Mouse (Mus musculus) heart, embryonic 12.5 days (tissue): ENCODE measurements around the gene Tmem45b. TPM values are rescaled to one million over a fixed set of nuclear protein-coding genes. Genes with fewer than 3 reads are reported as not detected.

ENCODE experiments used
- ATAC-seq: fragments of 200-750 bp; cut with Nextera tagmentation; 2 replicates; pipeline ENCODE4 v1.8.0; 2017; ENCODE audit warnings: moderate TSS enrichment, moderate library complexity; ENCODE audit not compliant: insufficient number of reproducible peaks, low FRiP score
- H3K27ac ChIP-seq: fragments of 300-500 bp; sonication (generic); 2 replicates; pipeline ENCODE4 v1.5.1; 2016; ENCODE audit warnings: mild to moderate bottlenecking, moderate library complexity; ENCODE audit not compliant: poor library complexity, severe bottlenecking
- H3K27me3 ChIP-seq: fragments of 300-500 bp; sonication (generic); replicated peaks from 2 replicates; pipeline ENCODE4 v1.6.1; 2016; ENCODE audit warnings: mild to moderate bottlenecking, moderate library complexity
- H3K36me3 ChIP-seq: fragments of 300-500 bp; sonication (generic); 2 replicates; pipeline ENCODE4 v1.6.1; 2016; ENCODE audit warnings: mild to moderate bottlenecking, moderate library complexity
- H3K4me1 ChIP-seq: fragments of 300-500 bp; sonication (generic); replicated peaks from 2 replicates; pipeline ENCODE4 v1.6.1; 2016; ENCODE audit warnings: mild to moderate bottlenecking
- H3K4me2 ChIP-seq: fragments of 300-500 bp; sonication (generic); 2 replicates; pipeline ENCODE4 v1.6.1; 2016; ENCODE audit warnings: mild to moderate bottlenecking, moderate library complexity
- H3K4me3 ChIP-seq: fragments of 300-500 bp; sonication (generic); 2 replicates; pipeline ENCODE4 v1.5.1; 2016; ENCODE audit warnings: mild to moderate bottlenecking
- H3K9ac ChIP-seq: fragments of 300-500 bp; sonication (generic); 2 replicates; pipeline ENCODE4 v1.6.1; 2016; ENCODE audit warnings: mild to moderate bottlenecking, moderate library complexity
- H3K9me3 ChIP-seq: fragments of 300-500 bp; sonication (generic); replicated peaks from 2 replicates; pipeline ENCODE4 v1.6.1; 2016; ENCODE audit warnings: mild to moderate bottlenecking, moderate library complexity
- WGBS: fragments of 180-500 bp; shearing (Covaris S2); methylation state at CpG from one replicate; pipeline ENCODE4 v1.1.7; 2016; 5-methylcytosine and 5-hydroxymethylcytosine counted together
- polyA plus RNA-seq: library from polyadenylated mRNA; unstranded; fragments of >200 nt; fragmentation: Nextera tagmentation; extraction: Ambion mirVana; gene quantifications from 2 replicates; pipeline ENCODE4 v1.2.1, GENCODE M21; 2016

Tmem45b gene
- polyA plus RNA-seq, 1 experiment from 2014 or later, result not detected

DNA sequence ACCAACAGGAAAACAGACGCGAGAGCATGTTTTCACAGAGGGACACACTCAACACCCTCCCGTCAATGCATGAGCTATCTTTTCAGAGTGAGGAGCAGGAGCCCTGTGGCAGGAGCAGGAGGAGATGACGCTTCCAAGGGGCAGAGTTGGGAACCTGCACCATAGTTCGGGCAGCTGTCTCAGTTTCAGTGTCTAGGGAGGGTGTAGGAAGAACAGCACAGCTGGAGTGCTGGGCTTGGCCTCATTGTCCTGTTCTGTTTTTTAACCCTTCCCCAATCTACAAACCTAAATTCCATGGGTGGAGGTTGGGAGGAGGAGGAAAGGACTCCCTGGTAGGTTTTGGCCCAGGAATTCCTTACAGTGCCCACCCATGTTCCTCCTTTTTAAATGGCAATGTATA, 25.4 kb downstream of the Tmem45b start:
- no peak overlapping the region for H3K4me3 ChIP-seq

DNA sequence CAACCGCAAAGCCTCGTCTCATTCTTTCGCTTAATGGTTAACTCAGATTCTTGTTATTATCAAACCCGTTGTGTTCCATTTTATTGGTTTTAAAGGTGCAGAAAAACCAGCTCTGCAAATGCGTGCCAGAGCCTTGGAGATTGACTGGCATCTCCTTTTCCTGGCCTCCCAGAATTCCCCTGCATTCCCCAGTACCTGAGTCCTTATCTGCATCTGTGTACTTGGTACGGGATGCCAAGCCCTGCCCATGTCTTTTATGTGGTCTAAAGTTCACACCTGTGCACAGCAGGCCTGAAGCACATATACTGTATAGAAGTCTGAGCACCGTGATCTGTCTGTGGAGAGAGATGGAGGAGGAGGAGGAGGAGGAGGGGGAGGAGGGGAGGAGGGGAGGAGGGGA, 26.4 kb downstream of the Tmem45b start:
- Histone ChIP-seq H3K9ac (no peak overlapping the region), H3K4me2 (no peak overlapping the region), H3K4me1 (no peaks in the 10 kb centered on the region), H3K9me3 (no peaks in the 10 kb centered on the region), H3K27ac (no peak overlapping the region), H3K27me3 (no peaks in the 10 kb centered on the region), H3K4me3 (no peak overlapping the region), H3K36me3 (no peaks in the 10 kb centered on the region)
- no peak for ATAC-seq
- WGBS, result 80% methylated on average over 7 of the region's 7 CpGs

More for the DNA sequence above, 25.4 kb downstream of the Tmem45b start:
- Histone ChIP-seq H3K9ac (no peak overlapping the region), H3K27ac (no peak overlapping the region), H3K9me3 (no peaks in the 10 kb centered on the region), H3K4me1 (no peaks in the 10 kb centered on the region), H3K4me2 (no peak overlapping the region), H3K27me3 (no peaks in the 10 kb centered on the region), H3K36me3 (no peaks in the 10 kb centered on the region)
- 38% methylated on average over 5 of the region's 5 CpGs for WGBS
- ATAC-seq, result no peak

DNA sequence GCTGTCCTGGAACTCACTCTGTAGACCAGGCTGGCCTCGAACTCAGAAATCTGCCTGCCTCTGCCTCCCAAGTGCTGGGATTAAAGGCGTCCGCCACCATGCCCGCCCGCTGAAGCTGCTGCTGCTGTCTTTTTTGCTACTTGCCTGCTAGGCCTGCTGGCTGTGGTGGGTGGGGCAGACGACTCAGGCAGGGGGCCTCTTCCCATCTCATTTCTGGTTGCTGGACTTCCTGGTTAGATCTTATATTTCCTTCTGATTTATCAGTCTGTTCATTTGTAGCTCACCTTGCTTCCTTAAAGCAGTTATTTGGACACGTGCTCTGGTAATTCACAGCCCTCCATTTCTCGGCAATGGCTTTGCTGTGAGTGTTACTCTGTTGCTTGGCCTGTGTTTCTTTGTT, 28.8 kb downstream of the Tmem45b start:
- H3K36me3 ChIP-seq, result no peaks in the 10 kb centered on the region
- H3K27me3 ChIP-seq, result no peaks in the 10 kb centered on the region
- no peak overlapping the region for H3K9ac ChIP-seq
- no peak for ATAC-seq
- H3K9me3 ChIP-seq, result no peaks in the 10 kb centered on the region
- WGBS, result 79% methylated on average over 8 of the region's 8 CpGs
- H3K27ac ChIP-seq, result no peak overlapping the region
- H3K4me1 ChIP-seq, result no peaks in the 10 kb centered on the region
- no peak overlapping the region for H3K4me2 ChIP-seq
- H3K4me3 ChIP-seq, result no peak overlapping the region

DNA sequence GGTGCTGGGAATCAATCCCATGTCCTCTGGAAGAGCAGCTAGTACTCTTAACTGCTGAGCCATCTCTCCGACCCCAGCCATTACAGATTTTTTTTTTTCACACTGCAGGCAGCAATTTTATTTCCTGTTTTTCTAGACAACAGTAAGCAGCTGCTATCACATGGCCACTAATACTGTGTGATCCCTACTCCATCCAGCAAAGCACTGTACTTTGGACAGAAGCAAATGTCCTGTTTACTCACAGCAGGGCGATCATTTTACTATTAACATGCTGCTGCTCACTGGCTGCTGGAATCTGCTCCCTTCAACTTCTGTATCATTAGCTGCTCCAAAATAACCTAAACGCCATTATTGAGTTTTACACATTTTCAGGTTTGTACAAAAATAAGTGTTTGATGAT, 30.8 kb downstream of the Tmem45b start:
- H3K36me3 ChIP-seq, result no peaks in the 10 kb centered on the region
- no peak overlapping the region for H3K27ac ChIP-seq
- H3K4me1 ChIP-seq, result no peaks in the 10 kb centered on the region
- WGBS, result 78% methylated on average over 3 of the region's 3 CpGs
- H3K9ac ChIP-seq, result no peak overlapping the region
- no peak overlapping the region for H3K4me3 ChIP-seq
- no peaks in the 10 kb centered on the region for H3K27me3 ChIP-seq
- no peaks in the 10 kb centered on the region for H3K9me3 ChIP-seq
- no peak overlapping the region for H3K4me2 ChIP-seq
- ATAC-seq, result no peak

DNA sequence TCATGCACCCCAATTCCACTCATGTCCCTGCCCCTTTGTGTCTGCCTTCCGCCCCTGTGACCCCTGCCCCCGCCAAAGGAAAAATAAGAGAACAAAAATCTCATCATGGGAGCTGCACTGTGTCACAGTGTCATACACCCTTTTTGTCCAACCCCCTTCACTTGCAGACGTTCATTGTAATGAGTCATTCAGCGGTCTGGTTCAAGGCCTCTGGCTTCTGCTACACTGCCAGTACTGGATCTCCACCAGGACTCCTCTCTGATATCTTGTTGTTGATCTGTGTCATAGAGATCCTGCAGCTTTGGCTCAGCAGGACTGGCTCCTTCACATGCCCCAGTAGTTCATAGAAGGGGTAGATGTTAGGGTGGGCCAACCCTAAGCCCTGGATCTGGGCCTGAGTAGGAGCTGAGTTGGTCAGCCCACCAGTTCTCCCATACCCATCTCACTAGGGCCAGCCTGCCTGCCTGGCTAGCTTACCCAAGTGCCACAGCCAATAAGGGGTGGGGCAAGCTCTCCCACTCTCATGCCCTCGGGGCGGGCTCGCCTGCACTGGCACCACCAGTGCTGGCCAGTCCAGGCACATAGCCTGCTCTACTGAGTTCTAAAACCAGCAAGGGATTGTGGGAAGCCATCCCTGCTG, 31.8 kb downstream of the Tmem45b start:
- 67% methylated on average over 7 of the region's 7 CpGs for WGBS
- no peaks in the 10 kb centered on the region for H3K27me3 ChIP-seq
- ATAC-seq, result no peak
- no peaks in the 10 kb centered on the region for H3K9me3 ChIP-seq
- no peak overlapping the region for H3K4me2 ChIP-seq
- no peak overlapping the region for H3K27ac ChIP-seq
- no peaks in the 10 kb centered on the region for H3K4me1 ChIP-seq
- no peak overlapping the region for H3K4me3 ChIP-seq
- no peak overlapping the region for H3K9ac ChIP-seq
- H3K36me3 ChIP-seq, result no peaks in the 10 kb centered on the region

DNA sequence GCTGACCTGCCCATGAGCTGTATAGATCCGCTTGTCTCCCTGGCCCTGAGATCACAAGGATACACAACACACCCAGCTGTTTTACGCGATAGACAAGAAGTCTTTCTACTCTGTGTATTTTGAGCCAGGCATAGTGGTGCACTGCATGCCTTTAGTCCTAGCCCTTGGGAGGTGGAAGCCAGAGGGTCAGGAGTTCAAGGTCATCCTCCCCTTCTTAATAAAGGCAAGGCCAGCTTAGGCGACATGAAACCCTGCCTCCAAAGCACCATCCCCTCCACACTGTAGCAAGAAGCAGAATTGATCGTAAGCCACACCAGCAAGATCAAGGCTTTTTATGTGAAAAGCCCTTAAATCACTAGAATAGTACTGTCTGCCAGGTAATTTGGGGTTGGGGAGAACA, 32.5 kb downstream of the Tmem45b start:
- Histone ChIP-seq H3K9ac (no peak overlapping the region), H3K4me2 (no peak overlapping the region), H3K9me3 (no peaks in the 10 kb centered on the region), H3K36me3 (no peaks in the 10 kb centered on the region), H3K4me3 (no peak overlapping the region), H3K4me1 (no peaks in the 10 kb centered on the region), H3K27ac (no peak overlapping the region), H3K27me3 (no peaks in the 10 kb centered on the region)
- WGBS, result 82% methylated on average over 5 of the region's 5 CpGs
- no peak for ATAC-seq

DNA sequence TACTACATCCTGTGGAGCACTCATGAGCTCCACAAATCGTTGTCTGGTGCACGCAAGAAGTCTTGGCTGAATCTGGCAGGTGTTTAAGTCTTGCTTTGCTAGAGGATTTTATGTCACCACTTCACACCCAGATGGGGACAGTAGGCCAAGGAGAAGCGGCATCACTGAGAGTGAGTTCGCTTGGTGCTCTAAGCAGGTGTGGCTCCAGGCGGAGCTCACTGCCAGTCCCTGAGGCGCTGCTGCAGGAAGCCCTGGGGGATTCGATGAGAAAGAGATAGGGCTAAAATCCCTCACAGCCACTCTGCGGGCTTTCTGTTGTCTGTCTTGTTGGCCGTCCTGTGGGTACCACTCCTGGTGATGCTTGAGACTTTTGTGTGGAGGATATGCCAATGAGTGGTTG, 34.3 kb downstream of the Tmem45b start:
- Histone ChIP-seq H3K27ac (no peak overlapping the region), H3K36me3 (no peaks in the 10 kb centered on the region), H3K27me3 (no peaks in the 10 kb centered on the region), H3K9ac (no peak overlapping the region), H3K4me3 (no peak overlapping the region), H3K4me2 (no peak overlapping the region), H3K9me3 (no peaks in the 10 kb centered on the region), H3K4me1 (no peaks in the 10 kb centered on the region)
- 56% methylated on average over 9 of the region's 9 CpGs for WGBS
- no peak for ATAC-seq

DNA sequence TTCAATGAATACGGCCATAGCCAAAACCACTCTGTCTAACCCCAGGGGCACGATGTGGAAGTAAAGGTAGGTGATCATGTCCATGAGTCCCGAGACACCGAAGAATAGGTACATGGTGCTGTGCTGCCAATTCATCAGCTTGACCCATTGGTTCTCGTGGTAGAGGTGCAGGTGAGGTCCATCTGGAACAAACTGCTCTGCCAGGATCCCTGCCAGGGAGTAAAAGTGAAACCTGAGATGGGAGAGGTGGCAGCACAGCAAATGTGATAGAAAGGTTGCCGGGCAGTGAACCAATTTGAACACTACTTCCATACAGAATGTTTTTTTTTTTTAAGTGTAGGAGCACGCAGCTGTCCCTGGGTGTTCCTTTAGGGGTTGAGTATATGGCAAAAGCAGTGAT, 35.3 kb downstream of the Tmem45b start:
- no peak for ATAC-seq
- Histone ChIP-seq H3K9ac (no peak overlapping the region), H3K27ac (no peak overlapping the region), H3K27me3 (no peaks in the 10 kb centered on the region), H3K9me3 (no peaks in the 10 kb centered on the region), H3K36me3 (peaks cover 1% of the 10 kb centered on the region; the same call in 1 of the 2 replicates), H3K4me3 (no peak overlapping the region), H3K4me2 (no peak overlapping the region), H3K4me1 (no peaks in the 10 kb centered on the region)
- 88% methylated on average over 7 of the region's 7 CpGs for WGBS

DNA sequence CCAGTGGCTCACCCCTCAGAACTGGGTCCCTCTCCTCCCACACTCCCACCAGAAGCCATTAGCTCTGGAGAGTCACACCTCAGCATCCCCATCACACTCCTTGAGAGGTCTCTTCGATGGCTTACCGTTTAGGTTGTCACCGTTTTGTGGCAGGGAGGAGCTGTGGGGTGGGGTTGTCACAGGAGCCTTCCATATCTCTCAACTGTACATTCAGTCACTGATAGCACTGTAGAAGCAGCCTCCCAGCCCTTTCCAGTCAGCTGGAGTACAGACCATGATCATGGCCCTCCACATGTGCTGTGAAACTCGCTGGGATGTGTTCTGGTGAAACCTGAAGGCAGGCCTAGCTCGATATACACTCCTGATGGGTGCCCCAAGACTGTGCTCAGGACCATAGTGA, 42.1 kb downstream of the Tmem45b start:
- H3K36me3 ChIP-seq, result peaks cover 51% of the 10 kb centered on the region
- H3K27ac ChIP-seq, result no peak overlapping the region
- WGBS, result 72% methylated on average over 5 of the region's 5 CpGs
- H3K27me3 ChIP-seq, result no peaks in the 10 kb centered on the region
- ATAC-seq, result no peak
- no peak overlapping the region for H3K4me3 ChIP-seq
- no peak overlapping the region for H3K9ac ChIP-seq
- H3K4me2 ChIP-seq, result no peak overlapping the region
- no peaks in the 10 kb centered on the region for H3K9me3 ChIP-seq
- H3K4me1 ChIP-seq, result no peaks in the 10 kb centered on the region

DNA sequence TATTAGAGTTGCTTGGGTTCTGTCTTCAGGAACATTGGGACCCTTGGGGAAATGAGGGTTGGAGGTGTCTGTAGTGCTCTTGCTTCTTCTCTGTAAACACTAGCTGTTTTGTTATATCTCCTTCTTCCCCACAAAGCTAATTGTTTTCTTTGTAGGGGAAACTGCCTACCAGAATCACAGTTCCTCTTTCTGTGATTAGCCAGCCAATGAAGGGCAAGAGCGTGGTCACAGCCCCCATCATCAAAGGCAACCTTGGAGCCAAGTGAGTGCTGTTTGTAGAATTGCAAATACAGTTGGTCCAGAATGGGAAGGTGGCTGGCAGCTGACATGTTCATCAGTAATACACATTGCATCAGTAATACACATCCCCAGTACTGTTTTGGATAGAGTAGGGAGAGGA, 45.4 kb downstream of the Tmem45b start:
- H3K4me3 ChIP-seq, result no peak overlapping the region
- no peak overlapping the region for H3K27ac ChIP-seq
- 90% methylated on average over 1 of the region's 1 CpGs for WGBS
- H3K4me2 ChIP-seq, result no peak overlapping the region
- no peaks in the 10 kb centered on the region for H3K9me3 ChIP-seq
- H3K27me3 ChIP-seq, result no peaks in the 10 kb centered on the region
- no peak overlapping the region for H3K9ac ChIP-seq
- H3K4me1 ChIP-seq, result no peaks in the 10 kb centered on the region
- ATAC-seq, result no peak
- peaks cover 78% of the 10 kb centered on the region for H3K36me3 ChIP-seq

DNA sequence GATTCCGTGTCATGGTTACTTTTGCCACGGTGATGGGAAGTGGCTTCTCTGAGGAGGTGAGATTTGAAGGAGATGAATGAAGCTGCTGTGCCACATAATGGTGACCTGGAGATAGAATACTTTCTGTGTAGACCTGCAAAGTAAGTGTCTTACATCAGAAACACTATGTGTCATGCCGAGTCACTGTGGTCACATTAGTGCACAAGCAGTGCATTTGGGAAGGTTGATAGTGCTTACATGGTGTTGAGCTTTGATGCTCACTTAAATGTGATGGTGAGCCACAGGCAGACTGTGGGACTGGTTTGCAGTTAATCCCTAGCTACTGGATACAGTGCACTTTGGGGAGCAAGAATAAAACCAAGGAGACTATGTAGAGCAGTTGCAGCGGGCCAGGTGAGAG, 52.1 kb downstream of the Tmem45b start:
- 85% methylated on average over 4 of the region's 4 CpGs for WGBS
- H3K27ac ChIP-seq, result no peak overlapping the region
- no peak overlapping the region for H3K4me3 ChIP-seq
- no peaks in the 10 kb centered on the region for H3K9me3 ChIP-seq
- H3K27me3 ChIP-seq, result no peaks in the 10 kb centered on the region
- no peaks in the 10 kb centered on the region for H3K4me1 ChIP-seq
- ATAC-seq, result no peak
- peaks cover 90% of the 10 kb centered on the region for H3K36me3 ChIP-seq
- no peak overlapping the region for H3K4me2 ChIP-seq
- no peak overlapping the region for H3K9ac ChIP-seq

DNA sequence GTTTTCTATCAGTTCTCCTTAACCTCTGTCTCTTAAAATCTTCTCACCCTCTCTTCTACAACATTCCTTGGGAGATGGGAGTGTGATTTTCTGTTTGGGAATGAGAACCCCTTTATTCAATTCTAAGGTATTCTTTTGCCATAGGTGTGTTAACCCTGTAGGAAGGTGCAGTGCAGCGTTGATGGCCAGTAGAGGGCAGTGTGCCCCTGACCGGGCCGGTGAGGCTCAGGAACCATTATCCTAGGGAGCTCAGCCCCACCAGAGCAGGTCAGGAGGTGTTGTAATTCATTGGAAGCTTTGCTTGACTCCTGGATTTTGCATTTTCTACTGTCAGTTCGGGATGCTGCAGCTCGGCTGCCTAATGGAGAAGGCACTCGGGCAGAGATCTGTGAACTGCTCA, 59.0 kb downstream of the Tmem45b start:
- 63% methylated on average over 6 of the region's 6 CpGs for WGBS
- H3K4me3 ChIP-seq, result no peak overlapping the region
- ATAC-seq, result no peak

More for the DNA sequence above, 59.0 kb downstream of the Tmem45b start:
- Histone ChIP-seq H3K9me3 (no peaks in the 10 kb centered on the region), H3K27ac (no peak overlapping the region), H3K4me2 (no peak overlapping the region), H3K36me3 (peaks cover 88% of the 10 kb centered on the region), H3K27me3 (no peaks in the 10 kb centered on the region), H3K9ac (no peak overlapping the region), H3K4me1 (no peaks in the 10 kb centered on the region)
